Comparison of ENCODE assay signal across 8 mouse cellular contexts in the genomic region with DNA sequence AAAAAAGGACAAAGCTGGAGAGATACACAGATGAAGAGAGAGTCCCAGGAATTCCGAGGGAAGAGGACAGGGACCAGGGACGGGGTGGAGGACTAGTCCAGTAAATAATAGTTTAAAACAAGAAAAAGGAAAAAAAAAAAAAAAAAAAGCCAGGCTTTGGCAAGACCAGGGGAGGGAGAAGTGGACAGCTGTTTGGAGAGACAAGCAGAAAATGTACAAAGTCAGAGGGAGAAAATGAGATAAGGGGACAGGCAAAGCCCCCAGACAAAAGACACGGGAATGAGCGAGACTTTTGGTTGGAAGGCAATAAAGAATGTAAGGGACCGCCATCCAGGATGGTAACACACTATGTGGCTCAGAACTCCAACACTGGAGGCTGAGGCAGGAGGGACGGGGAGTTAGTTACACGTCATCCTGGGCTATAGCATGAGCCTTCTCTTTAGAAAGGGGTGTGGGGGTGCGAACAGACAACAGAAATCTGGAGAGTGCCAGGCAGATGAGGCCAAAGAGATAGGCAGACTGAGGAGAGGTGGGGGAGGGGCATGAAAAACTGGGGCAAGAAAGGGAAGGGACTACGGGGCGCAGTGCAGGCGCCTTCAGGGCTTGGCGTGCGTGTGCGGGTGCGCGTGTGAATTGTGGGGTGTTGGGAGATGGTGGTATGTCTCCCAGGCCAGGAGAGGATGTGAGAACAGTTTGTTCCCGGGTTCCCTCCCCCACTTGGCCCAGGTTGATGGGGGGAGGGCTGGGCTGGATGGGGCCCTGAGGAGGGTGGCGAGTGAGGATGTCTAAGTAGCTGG. TPM values are rescaled to one million over a fixed set of nuclear protein-coding genes. Genes with fewer than 3 reads are reported as not detected.
A peak's percentile ranks its signal among the peaks of the same experiment; 100 is the strongest.
DNase-seq lines count a peak whose midpoint lies in the region; ATAC-seq lines count a peak whose summit lies in the region.

No protein-coding gene starts in this region.

- peaks cover 3% of the 10 kb centered on the region; the same call in 1 of the 2 replicates for H3K36me3 ChIP-seq in kidney, embryonic 16.5 days (ENCODE audit: insufficient read depth, low read length)
- H3K36me3 ChIP-seq in embryonic facial prominence, embryonic 11.5 days (replicated peaks; ENCODE audit: control insufficient read depth, insufficient read depth, low read depth, low read length) = no peaks in the 10 kb centered on the region
- H3K36me3 ChIP-seq in hindbrain, embryonic 10.5 days = peaks cover 40% of the 10 kb centered on the region
- H3K36me3 ChIP-seq in liver, embryonic 16.5 days (ENCODE audit: control insufficient read depth, insufficient read depth) = no peaks in the 10 kb centered on the region
- H3K36me3 ChIP-seq in neural tube, embryonic 15.5 days = peaks cover 13% of the 10 kb centered on the region; the same call in 1 of the 2 replicates

- peak overlapping the region; percentile 29 for H3K4me2 ChIP-seq in kidney, embryonic 16.5 days (replicated peaks; ENCODE audit: low read depth, low read length)
- H3K4me2 ChIP-seq in embryonic facial prominence, embryonic 11.5 days (ENCODE audit: low read depth, low read length) = peak overlapping the region; percentile 43
- H3K4me2 ChIP-seq in liver, embryonic 16.5 days (ENCODE audit: low read depth, low read length) = peak overlapping the region; percentile 49
- H3K4me2 ChIP-seq in neural tube, embryonic 15.5 days = peak overlapping the region; percentile 46

- H3K9me3 ChIP-seq in kidney, embryonic 16.5 days (ENCODE audit: low read length) = no peaks in the 10 kb centered on the region
- no peaks in the 10 kb centered on the region for H3K9me3 ChIP-seq in embryonic facial prominence, embryonic 11.5 days (replicated peaks; ENCODE audit: control insufficient read depth, low read length)
- H3K9me3 ChIP-seq in hindbrain, embryonic 10.5 days = no peaks in the 10 kb centered on the region
- H3K9me3 ChIP-seq in liver, embryonic 16.5 days (replicated peaks; ENCODE audit: control insufficient read depth, low read length) = no peaks in the 10 kb centered on the region
- H3K9me3 ChIP-seq in neural tube, embryonic 15.5 days (replicated peaks) = no peaks in the 10 kb centered on the region

- ATAC-seq in kidney, embryonic 16.5 days (ENCODE audit: low FRiP score, low TSS enrichment) = peak; percentile 11; the same call in 1 of the 2 replicates
- no peak for ATAC-seq in embryonic facial prominence, embryonic 11.5 days (replicated peaks; ENCODE audit: insufficient number of reproducible peaks, low FRiP score, low TSS enrichment, low read depth)
- ATAC-seq in liver, embryonic 16.5 days (ENCODE audit: low read depth) = peak; percentile 19
- ATAC-seq in neural tube, embryonic 15.5 days (ENCODE audit: low FRiP score) = peak; percentile 11; the same call in 1 of the 2 replicates

- peaks cover 43% of the 10 kb centered on the region for H3K4me1 ChIP-seq in kidney, embryonic 16.5 days (ENCODE audit: insufficient read depth, low read length)
- peaks cover 24% of the 10 kb centered on the region for H3K4me1 ChIP-seq in embryonic facial prominence, embryonic 11.5 days (ENCODE audit: control insufficient read depth, insufficient read depth, low read length)
- peaks cover 88% of the 10 kb centered on the region for H3K4me1 ChIP-seq in hindbrain, embryonic 10.5 days (replicated peaks)
- H3K4me1 ChIP-seq in liver, embryonic 16.5 days (ENCODE audit: control insufficient read depth, low read depth, low read length) = peaks cover 33% of the 10 kb centered on the region
- peaks cover 77% of the 10 kb centered on the region for H3K4me1 ChIP-seq in neural tube, embryonic 15.5 days

- no peaks in the 10 kb centered on the region for H3K27me3 ChIP-seq in kidney, embryonic 16.5 days (ENCODE audit: insufficient read depth, low read length)
- no peaks in the 10 kb centered on the region for H3K27me3 ChIP-seq in embryonic facial prominence, embryonic 11.5 days (ENCODE audit: control insufficient read depth, insufficient read depth, low read length)
- peaks cover 4% of the 10 kb centered on the region; the same call in 1 of the 2 replicates for H3K27me3 ChIP-seq in hindbrain, embryonic 10.5 days (ENCODE audit: insufficient read depth, poor library complexity, severe bottlenecking)
- no peaks in the 10 kb centered on the region for H3K27me3 ChIP-seq in liver, embryonic 16.5 days (ENCODE audit: control insufficient read depth, insufficient read depth, low read depth, low read length)
- H3K27me3 ChIP-seq in neural tube, embryonic 15.5 days (replicated peaks) = no peaks in the 10 kb centered on the region

- no peak overlapping the region; the same call in 1 of the 2 replicates for H3K9ac ChIP-seq in kidney, embryonic 16.5 days (replicated peaks; ENCODE audit: low read length)
- H3K9ac ChIP-seq in embryonic facial prominence, embryonic 11.5 days (replicated peaks; ENCODE audit: low read length) = peak overlapping the region; percentile 53
- H3K9ac ChIP-seq in liver, embryonic 16.5 days (ENCODE audit: low read depth, low read length) = 0 out of 2 replicates have a peak overlapping the region, but pooled peaks have one; percentile 12
- no peak overlapping the region for H3K9ac ChIP-seq in neural tube, embryonic 15.5 days (replicated peaks)

- no peak for DNase-seq in kidney, postnatal 36 days
- DNase-seq in embryonic facial prominence, embryonic 11.5 days (ENCODE audit: low spot score) = peak; percentile 50
- peak; percentile 49 for DNase-seq in hindbrain, embryonic 10.5 days (ENCODE audit: low spot score)
- no peak for DNase-seq in spleen, postnatal 4 days (ENCODE audit: low spot score in 2 of 2)
- no peak for DNase-seq in kidney, adult 18-20 months

- peak overlapping the region; percentile 27; the same call in 1 of the 2 replicates for H3K27ac ChIP-seq in kidney, embryonic 16.5 days (ENCODE audit: low read length)
- H3K27ac ChIP-seq in embryonic facial prominence, embryonic 11.5 days (replicated peaks; ENCODE audit: low read depth, low read length) = peak overlapping the region; percentile 72
- peak overlapping the region; percentile 93 for H3K27ac ChIP-seq in hindbrain, embryonic 10.5 days
- H3K27ac ChIP-seq in liver, embryonic 16.5 days (ENCODE audit: low read length) = no peak overlapping the region
- H3K27ac ChIP-seq in neural tube, embryonic 15.5 days (replicated peaks) = peak overlapping the region; percentile 90

- 9% methylated on average over 18 of the region's 18 CpGs for WGBS in kidney, embryonic 16.5 days
- WGBS in embryonic facial prominence, embryonic 11.5 days = 6% methylated on average over 18 of the region's 18 CpGs
- 2% methylated on average over 18 of the region's 18 CpGs for WGBS in hindbrain, embryonic 10.5 days
- 3% methylated on average over 18 of the region's 18 CpGs for WGBS in liver, embryonic 16.5 days (ENCODE audit: insufficient replicate concordance)
- WGBS in neural tube, embryonic 15.5 days = 3% methylated on average over 18 of the region's 18 CpGs

- peak overlapping the region; percentile 12 for H3K4me3 ChIP-seq in kidney, embryonic 16.5 days (ENCODE audit: low read length)
- peak overlapping the region; percentile 12; the same call in 1 of the 2 replicates for H3K4me3 ChIP-seq in embryonic facial prominence, embryonic 11.5 days (ENCODE audit: low read depth, low read length)
- H3K4me3 ChIP-seq in hindbrain, embryonic 10.5 days = peak overlapping the region; percentile 44
- H3K4me3 ChIP-seq in liver, embryonic 16.5 days (ENCODE audit: low read depth, low read length) = no peak overlapping the region; the same call in 1 of the 2 replicates
- H3K4me3 ChIP-seq in neural tube, embryonic 15.5 days (replicated peaks) = no peak overlapping the region

RNA-seq across cellular contexts. Expression of gene Dpf1, which starts 14.6 kb away (rescaled TPM):
- polyA plus RNA-seq in kidney, embryonic 16.5 days (2015; fragmentation: Nextera tagmentation; extraction: Ambion mirVana) = 3.0 and 3.5 TPM in 2 replicates
- 19.8 and 27.9 TPM in 2 replicates for polyA plus RNA-seq in embryonic facial prominence, embryonic 11.5 days (2014; fragmentation: Nextera tagmentation; extraction: Ambion mirVana)
- polyA plus RNA-seq in hindbrain, embryonic 10.5 days (2016; fragmentation: Nextera tagmentation; extraction: Ambion mirVana) = 28.3 and 60.6 TPM in 2 replicates
- polyA plus RNA-seq in liver, embryonic 16.5 days (2015; fragmentation: Nextera tagmentation; extraction: Ambion mirVana) = 1.2 and 1.5 TPM in 2 replicates
- polyA plus RNA-seq in neural tube, embryonic 15.5 days (2015; fragmentation: Nextera tagmentation; extraction: Ambion mirVana) = 148 and 198 TPM in 2 replicates

RNA-seq across cellular contexts. Expression of gene Ppp1r14a, which starts 29.2 kb away (rescaled TPM):
- 19.6 and 25.1 TPM in 2 replicates for polyA plus RNA-seq in kidney, embryonic 16.5 days (2015; fragmentation: Nextera tagmentation; extraction: Ambion mirVana)
- polyA plus RNA-seq in embryonic facial prominence, embryonic 11.5 days (2014; fragmentation: Nextera tagmentation; extraction: Ambion mirVana) = 18.0 and 21.0 TPM in 2 replicates
- polyA plus RNA-seq in hindbrain, embryonic 10.5 days (2016; fragmentation: Nextera tagmentation; extraction: Ambion mirVana) = 35.5 and 55.7 TPM in 2 replicates
- polyA plus RNA-seq in liver, embryonic 16.5 days (2015; fragmentation: Nextera tagmentation; extraction: Ambion mirVana) = 2.5 and 2.7 TPM in 2 replicates
- 2.8 and 13.3 TPM in 2 replicates for polyA plus RNA-seq in neural tube, embryonic 15.5 days (2015; fragmentation: Nextera tagmentation; extraction: Ambion mirVana)

RNA-seq across cellular contexts. Expression of gene Spint2, which starts 36.6 kb away (rescaled TPM):
- polyA plus RNA-seq in kidney, embryonic 16.5 days (2015; fragmentation: Nextera tagmentation; extraction: Ambion mirVana) = 270 and 295 TPM in 2 replicates
- polyA plus RNA-seq in embryonic facial prominence, embryonic 11.5 days (2014; fragmentation: Nextera tagmentation; extraction: Ambion mirVana) = 71.4 and 84.5 TPM in 2 replicates
- 43.7 and 65.7 TPM in 2 replicates for polyA plus RNA-seq in hindbrain, embryonic 10.5 days (2016; fragmentation: Nextera tagmentation; extraction: Ambion mirVana)
- 30.9 and 38.6 TPM in 2 replicates for polyA plus RNA-seq in liver, embryonic 16.5 days (2015; fragmentation: Nextera tagmentation; extraction: Ambion mirVana)
- polyA plus RNA-seq in neural tube, embryonic 15.5 days (2015; fragmentation: Nextera tagmentation; extraction: Ambion mirVana) = 62.7 and 140 TPM in 2 replicates

Comparison
In these comparisons a context has a peak if more than half of its experiments do, and no peak if none do; other contexts are left out.
1. H3K4me3 ChIP-seq: peak in kidney, embryonic 16.5 days (single experiment), embryonic facial prominence, embryonic 11.5 days (single experiment) and hindbrain, embryonic 10.5 days (single experiment); none in liver, embryonic 16.5 days (single experiment) and neural tube, embryonic 15.5 days (single experiment).
2. H3K9ac ChIP-seq: peak in embryonic facial prominence, embryonic 11.5 days (single experiment) and liver, embryonic 16.5 days (single experiment); none in kidney, embryonic 16.5 days (single experiment) and neural tube, embryonic 15.5 days (single experiment).
3. DNase-seq: peak in embryonic facial prominence, embryonic 11.5 days (single experiment) and hindbrain, embryonic 10.5 days (single experiment); none in kidney, postnatal 36 days (0 of 2), spleen, postnatal 4 days (0 of 2) and kidney, adult 18-20 months (single experiment).
4. Peak in every context shown above with its lines, with median percentiles within 50 percentile points of each other: H3K4me2 ChIP-seq.